Mouse (Mus musculus) CD4-positive, CD25-positive, alpha-beta regulatory T cell, adult 2 months (primary cell): ENCODE results near the gene Prdx1.
"Not testable (repeated sequence)": the region's sequence is repeated elsewhere in the genome, so short reads cannot be mapped to it uniquely, and the experiment has no call there.

Source experiments
- DNase-seq: peaks from one replicate; pipeline ENCODE4 v3.0.0-alpha.2; 2012; ENCODE audit warnings: low read depth, low spot score

Prdx1 gene

DNA sequence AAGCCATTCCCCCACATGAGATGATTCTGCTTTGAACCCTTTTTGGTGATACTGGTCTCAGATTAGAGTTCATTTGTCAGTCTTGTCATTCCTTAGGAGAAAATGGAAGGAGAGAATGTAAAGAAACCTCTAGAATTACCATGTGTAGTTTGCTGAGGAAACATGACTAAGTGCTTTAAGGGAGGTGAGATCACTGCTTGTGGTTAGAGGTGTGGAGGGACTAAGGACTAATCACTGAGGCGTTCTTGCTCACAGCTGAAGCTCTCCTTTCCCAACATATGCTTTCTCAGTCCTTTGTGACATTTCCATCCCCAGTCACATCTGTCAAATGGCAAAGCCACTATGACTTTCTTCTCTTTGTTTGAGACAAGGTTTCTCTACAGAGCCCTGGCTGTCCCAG lies 7.5 kb upstream of the Prdx1 start:
- no peak for DNase-seq

DNA sequence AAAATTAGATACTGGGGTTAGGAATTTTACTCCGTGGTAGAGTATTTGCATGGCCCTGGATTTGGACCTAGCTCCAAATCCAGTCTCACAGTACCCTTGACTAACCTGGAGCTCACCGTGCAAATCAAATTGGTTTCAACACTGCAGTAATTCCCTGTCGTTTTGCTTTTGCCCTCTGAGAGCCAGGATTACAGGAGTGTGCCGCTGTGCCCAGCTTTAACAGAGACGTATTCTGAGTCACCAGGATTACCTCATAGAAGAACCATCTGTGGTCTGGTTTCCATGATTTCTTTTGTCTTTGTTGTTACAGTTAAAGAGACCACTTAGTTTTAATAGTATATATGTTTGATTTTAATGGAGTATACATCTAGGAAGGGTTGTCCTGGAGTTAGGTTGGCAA lies 6.2 kb upstream of the Prdx1 start:
- DNase-seq: no peak

DNA sequence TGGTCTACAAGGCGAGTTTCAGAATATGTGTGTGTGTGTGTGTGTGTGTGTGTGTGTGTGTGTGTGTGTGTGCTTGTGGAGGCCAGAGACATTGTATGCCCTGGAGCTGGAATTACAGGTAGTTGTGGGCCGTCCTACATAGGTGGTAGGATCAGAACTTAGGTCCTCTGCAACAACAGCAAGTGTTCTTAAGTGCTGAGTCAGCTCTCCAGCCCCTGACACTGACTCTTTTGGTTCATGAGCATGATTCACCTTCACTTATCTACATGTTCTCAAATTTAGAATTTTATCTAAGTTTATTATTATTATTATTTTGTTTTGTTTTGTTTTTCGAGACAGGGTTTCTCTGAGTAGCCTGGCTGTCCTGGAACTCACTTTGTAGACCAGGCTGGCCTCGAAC lies 4.8 kb upstream of the Prdx1 start:
- not testable (repeated sequence) for DNase-seq

DNA sequence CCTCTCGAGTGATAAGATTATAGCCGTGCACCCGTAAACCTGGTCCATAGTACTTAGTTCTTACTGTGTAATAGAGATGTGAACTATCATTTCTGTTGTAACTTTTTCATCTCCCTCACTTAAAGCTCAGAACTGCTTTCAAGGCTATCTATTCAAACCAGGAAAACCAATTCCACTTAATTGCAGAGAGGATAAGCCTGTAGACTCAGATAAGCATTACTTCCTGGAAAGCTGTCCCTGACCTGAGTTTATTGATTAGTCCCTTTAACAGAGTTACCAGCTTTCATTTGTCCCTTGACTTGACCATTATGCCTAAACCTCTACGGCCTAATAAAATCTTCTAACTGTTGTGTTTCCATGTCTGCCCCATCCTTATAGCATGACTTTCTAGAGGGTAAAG lies 1.4 kb upstream of the Prdx1 start:
- DNase-seq: no peak

DNA sequence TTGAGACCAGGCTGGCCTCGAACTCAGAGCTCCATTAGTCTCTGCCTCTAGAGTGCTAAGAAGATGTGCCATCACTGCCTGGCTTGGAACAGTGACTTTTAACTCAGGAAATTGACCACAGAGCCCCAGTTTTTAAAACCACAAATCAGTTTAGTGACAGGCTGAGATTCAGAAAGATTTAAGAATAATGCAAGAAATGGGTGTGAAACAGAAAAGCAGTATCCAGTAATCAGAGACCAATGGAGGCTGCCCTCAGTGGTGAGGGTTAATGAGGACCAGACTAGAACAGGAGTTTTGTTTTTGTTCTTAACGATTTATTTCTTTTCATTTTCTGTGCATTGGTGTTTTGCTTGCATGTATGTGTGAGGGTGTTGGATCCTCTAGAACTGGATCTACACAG lies 679 bp upstream of the Prdx1 start:
- no peak for DNase-seq

DNA sequence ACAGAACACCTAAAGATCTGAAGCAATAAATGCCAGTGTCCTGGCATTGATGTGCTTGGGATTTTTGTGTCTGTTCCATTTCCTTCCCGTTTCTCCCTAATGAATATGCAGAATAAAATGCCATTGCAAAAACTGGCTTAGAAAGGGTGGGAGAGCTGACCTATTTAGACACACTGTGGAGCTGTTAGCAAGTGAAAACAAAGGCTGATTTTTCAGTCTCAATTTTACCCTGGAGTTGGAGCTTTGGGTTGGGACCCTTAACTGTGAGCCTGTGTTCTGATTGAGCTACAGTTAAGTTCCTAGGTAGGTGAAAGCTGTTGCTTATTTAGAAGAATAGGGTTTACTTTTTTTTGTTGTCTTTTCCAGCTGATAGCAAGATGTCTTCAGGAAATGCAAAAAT lies 1.7 kb downstream of the Prdx1 start:
- DNase-seq: no peak

DNA sequence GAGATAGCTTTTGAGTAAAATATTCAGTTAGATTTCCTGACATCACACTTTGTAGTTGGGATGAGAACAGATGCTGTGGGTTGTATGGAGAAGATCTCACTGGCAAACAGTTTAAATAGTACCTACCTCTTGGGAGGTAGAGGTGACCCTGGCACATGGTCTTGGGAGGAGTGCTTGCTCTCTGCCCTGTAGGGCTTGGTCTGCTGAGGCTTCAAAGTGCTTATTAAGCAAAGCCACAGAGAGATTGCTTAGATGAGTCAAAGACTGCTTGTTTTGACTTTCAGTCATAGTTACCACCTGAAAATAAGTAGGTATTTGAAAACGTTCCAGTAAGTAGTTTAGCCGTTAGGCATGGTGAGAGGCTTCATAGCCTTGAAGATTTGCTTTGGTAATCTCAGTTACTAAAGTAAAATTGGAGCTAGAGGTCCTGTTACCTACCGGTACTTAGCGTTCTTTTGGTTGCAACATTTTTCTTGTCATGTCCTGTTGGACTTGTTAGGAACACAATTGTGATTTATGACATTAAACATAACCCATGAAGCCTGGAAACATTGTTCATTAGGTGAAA lies 4.0 kb downstream of the Prdx1 start:
- no peak for DNase-seq

DNA sequence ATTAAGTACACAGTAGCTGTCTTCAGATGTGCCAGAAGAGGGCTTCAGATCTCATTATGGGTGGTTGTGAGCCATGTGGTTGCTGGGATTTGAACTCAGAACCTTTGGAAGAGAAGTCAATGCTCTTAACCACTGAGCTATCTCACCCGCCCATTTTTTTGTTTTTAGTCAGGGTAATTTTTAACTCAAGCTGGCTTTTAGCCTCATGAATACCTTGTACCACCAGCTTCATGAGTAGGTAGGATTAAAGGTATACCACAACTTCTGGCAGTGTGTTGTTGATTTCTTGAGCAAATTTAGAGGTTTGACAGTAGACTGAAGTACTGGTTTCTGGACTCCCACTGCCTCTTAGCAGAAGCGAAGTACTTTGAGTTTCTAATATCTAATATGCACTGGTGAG lies 6.8 kb downstream of the Prdx1 start:
- no peak for DNase-seq

DNA sequence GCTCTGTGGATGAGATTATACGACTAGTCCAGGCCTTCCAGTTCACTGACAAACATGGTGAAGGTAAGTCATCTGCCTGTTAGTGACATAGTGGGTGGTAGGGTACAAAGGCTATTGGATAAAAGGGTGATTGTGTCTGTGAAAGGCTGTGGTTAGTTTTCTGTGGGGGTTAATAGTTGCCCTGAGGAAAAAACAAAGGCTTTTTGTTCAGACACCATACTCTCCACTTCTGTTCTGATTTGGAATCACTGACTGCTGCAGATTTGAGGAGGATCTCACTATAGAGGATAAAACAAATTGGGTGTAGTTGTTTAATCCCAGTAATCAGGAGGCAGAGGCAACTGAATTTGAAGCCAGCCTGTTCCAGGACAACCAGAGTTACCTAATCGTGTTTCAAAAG lies 8.4 kb downstream of the Prdx1 start:
- no peak for DNase-seq

DNA sequence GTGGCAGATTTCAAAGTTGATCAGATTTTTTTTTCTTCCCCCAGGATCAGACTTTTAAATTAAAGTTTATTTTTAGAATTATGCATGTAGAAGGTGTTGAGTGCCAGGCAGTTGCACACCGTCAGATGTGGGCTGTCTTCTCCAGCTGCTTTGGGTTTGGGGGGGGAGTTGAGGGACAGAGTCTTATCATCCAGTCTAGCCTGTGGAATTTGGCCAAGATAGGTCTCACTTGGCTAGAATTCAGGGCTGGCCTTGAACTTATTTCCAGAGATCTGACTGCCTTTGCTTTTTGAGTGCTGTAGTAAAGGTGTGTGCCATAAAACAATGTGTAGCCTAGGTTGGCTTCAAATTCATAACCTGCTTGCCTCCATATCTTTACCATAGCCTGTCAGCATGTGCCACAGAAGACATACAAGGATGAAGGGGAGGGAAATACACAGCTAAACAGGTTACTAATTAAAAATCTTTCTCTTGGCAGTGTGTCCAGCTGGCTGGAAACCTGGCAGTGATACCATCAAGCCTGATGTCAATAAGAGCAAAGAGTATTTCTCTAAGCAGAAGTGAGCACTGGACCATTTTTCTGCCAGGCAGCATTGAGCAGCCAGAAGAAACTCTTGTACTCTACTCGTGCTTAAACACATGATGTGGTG lies 13.5 kb downstream of the Prdx1 start:
- no peak for DNase-seq

DNA sequence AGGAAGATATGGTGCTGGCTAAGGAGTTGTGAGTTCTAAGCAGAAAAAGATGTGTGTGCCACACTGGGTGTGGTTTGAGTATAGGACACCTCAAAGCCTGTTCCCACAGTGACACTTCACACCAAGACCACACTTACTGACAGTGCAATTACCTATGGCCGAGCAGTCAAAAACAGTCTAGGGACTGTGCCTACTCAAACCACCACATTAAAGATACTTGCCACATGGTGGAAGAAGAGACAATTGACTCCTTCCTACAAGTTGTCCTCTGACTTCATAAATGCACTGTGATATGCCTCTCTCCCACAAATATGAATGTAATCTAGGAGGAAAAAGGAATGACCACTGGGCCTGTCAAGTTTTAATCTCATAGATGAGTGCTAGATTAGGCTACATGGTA lies 15.6 kb downstream of the Prdx1 start:
- no peak for DNase-seq

DNA sequence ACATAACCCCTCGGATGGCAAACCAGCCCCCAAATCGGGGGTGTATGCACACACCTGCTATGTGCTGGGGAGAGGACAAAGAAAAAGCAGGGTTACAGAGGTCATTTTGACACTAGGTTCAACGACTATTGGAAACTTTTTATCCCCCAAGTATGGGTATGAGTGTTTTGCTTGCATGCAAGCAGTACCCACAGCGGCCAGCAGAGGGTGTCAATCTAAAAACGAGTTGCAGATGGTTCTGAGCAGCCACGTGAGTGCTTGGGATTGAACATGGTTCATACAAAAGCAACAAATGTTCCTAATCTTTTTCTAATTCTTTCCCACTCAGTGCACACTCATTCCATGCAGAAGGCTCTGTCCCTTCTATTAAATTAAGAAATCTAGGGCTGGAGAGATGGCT lies 18.5 kb downstream of the Prdx1 start:
- DNase-seq: peak; percentile 88

DNA sequence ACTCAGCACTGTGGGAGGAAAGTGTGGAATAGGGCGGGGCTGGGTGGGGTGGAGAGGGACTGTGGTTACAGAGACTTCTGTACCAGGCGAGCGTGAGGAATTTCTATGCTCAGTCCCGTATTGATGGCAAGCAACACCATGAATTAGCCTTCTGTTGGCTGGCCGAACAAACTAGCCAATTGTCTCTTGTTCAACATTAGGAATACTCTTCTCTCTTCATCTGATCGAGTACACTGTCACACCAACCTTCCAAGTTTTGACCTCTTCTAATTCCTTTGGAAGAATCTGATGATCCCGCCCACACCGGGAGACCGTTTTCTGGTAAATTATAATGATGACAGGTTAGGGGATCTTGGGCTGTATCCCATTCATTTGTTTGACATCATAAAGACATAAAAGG lies 22.3 kb downstream of the Prdx1 start:
- DNase-seq: no peak

DNA sequence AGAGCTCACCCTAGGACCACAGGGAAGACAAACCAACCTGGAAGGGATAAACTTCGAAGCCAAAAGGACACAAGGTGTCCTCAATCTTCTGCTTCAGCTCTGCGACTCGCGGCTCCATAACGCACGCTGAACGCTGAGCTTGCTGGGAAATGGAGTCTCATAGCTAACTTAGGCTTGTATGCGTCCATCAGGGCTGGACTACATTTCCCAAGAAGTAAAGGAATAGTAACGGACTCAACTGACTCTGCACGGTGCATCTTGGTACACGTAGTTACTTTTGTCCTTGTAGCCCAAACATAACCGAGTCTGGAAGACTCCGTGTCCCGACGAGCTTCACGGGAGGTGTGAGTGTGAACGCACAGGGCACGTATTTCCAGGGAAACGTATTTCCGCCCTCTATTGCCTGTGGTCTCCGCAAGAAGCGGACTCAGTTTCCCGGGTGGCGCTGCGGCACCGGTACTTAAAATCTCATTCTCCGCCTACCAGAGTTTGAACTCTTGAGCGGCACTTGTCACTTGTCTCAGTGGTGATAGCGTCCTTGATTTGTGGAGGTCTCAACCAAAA lies 22.9 kb downstream of the Prdx1 start, which contains the start of the genes Mmachc and Ccdc163:
Gene Mmachc (minus strand): TSS at position 206 of the 564 bp plus-strand sequence.
Gene Ccdc163 (plus strand): TSS at position 309 of the 564 bp plus-strand sequence.
- peak; percentile 94 for DNase-seq

DNA sequence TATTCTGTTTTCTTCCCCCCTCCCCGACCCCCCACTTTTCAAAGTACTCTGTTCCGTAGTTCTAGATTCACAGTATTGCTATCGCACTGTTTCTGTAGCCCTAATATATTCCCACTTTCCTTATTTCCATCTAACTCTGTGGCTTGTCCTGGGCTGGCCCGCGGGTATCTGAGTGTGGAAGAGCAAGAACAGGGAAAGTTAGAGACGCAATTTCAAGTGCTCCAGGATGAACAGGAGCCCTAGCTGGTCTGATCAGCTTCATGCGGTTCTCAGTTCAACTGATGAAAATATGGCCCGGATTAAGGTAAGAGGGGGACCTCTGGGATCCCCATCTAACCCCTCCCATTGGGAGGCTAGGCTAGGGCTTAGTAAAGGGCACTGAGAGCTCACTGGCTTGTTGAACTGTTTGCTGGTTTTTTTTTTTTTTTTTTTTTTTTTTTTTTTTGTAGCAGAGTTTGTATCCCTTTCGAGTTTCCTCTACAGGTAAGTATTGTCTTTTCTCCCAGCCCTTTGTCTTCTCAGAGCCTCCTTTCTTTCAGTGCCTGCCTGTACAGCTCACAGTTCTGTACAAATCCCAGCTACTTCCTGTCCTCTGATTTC lies 23.5 kb downstream of the Prdx1 start:
- DNase-seq: peak; percentile 28

DNA sequence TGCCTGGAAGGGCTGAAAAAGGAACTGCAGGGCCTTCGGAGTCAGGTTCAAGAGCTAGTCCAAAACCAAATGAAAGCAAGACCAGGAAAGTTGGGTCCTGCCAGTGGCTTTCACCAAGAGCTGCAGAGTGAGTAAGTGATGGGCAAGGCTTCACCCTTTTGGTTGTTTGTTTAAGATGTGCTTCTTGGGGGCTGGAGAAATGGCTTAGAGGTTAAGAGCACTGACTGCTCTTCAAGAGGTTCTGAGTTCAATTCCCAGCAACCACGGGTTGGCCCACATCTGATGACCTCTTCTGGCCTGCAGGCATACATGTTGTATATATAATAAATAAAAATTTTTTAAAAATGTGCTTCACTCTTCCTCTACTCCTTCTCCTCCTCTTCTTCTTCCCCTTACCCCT lies 24.8 kb downstream of the Prdx1 start:
- no peak for DNase-seq

DNA sequence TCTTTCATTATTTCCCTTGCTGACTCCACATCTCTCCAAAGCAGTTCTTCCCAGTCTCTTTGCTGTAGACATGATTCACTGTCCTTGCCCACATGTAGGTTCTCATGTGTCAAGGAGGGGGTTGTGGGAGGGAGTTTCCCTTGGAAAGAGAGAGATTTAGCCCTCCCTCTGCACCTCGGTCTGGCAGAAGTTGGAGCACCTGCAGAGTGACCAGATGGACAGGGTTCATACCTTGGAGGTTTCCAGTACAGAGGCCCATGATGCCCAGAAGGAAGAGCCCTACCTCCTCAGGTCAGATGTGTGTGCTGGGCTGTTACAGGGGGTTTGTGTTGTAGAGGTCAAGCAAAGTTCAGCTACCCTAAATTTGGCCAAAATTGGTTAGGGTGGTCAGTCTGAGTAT lies 27.2 kb downstream of the Prdx1 start:
- DNase-seq: no peak

DNA sequence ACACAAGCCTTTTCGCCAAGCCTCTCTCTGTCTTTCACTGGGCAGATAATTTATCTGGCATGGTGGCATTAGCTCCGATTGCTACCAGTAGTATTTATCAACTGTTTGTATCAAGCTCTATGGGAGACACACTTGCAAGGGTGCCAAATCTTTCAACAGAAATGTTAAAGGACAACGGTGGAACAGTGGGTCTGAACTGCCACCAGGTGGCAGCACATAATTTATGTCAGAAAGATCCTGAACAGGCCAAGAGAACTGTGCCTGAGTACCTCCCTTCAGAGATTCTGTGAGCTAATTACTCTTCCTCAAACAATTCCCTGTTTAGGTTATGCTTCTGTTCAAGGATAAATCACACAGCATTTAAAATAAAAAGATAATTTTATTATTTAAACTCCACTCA lies 34.1 kb downstream of the Prdx1 start:
- peak; percentile 86 for DNase-seq

DNA sequence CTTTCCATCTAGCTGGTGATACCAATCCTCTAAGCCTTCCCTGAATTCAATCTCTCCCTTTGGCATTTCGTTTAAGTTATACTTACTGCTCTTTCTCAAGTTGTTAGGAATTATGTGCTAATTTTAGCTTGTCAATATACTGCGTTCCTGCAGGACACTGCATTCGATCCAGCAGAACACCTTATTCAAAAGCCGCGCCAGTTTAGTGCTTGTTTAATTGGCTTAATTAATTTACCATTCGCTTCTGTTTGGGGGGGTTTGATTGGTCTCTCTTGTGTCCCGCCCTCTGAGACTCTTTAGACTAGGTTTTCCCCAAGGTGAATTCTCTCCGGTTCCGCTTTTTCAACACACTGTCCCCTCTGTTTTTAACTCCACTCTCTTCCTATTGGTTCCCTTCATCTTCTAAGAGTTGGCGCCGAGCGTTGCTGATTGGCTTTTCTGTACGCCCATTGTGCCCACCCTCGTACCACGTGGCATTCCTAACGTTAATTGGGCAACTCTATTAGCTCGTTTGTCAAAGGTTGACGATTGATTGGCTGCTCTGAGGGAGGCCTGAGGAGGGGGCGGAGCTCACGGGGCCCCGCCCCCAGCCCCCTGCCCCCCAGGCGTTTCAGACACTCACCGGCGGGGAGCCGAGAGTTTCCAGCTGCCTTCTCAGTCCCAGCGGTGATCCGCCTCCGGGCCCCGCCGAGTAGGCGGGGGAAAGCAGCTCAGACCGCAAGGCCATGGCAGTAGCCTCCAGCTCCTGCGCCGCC lies 35.2 kb downstream of the Prdx1 start, which contains the start of gene Tesk2:
Gene Tesk2 (plus strand): TSS at position 606 of the 755 bp plus-strand sequence.
- DNase-seq: peak; percentile 96

DNA sequence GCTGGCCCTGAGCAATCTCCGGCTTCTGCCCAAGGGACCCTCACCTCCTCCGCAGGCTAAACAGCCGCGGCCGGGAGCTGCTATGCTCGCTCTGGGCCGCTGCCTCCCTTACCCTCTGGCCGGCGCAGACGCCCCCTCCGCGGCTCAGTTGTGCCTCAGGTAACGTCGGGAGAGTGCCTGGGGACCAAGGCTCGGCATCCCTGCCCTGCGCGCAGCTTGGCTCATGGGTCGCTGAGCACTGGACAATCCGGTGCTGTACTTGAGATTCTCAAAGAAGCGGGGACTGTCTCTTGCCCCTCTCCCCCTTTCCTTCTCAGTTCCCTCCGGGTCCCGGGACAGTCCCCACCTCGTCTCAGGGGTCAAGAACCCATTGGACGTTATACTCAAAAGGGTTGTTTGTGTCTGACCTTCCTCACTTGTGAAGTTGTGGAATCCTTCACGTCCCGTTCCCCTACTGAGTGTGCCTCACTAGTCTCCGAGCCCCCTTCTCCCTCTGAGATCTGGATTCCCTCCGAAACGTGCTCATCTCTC lies 35.8 kb downstream of the Prdx1 start:
- DNase-seq: no peak

DNA sequence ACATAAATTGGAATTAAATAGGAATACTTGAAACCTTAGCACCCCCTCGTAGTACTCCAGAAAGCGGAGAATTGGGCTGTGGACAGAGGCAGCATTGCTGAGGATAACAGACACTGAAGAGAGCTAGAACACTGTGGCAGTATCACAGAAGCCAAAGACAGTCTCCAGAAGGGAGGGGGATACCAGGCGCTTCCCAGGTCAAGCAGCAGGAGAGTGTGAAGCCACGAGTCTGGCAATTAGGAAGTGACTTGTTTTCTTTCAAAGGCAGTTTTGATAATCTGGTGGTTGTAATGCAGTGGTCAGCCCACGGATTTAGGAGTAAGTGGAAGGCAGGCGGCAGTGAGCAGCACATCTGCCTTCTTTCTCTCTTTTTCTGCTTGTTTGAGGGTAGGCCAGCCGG lies 36.9 kb downstream of the Prdx1 start:
- DNase-seq: no peak

DNA sequence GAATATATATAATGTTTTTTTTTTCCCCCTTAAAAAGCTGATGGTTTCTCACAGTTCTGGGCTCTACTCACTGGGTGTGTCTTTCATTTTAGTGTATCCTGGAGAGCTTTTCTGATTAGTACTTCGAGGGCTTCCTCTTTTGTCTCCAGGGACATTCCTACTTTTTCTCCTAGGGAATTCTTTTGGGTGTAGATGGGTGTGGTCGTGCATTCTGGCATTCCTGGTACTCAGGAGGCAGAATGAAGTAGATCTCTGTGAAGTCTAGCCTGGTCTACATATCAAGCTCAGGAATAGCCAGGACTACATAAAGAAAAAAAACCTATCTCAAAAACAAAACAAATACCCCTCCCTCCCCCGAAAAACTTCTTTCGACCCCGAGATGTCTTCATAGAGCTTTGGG lies 40.1 kb downstream of the Prdx1 start:
- DNase-seq: no peak
